Mouse (Mus musculus) neutrophil, adult 5-6 weeks (primary cell): ENCODE data around the gene Fto. TPM values are rescaled to one million over a fixed set of nuclear protein-coding genes. Genes with fewer than 3 reads are reported as not detected.

Experiments
- ATAC-seq: fragments of 151-379, 151-347 bp; 2 replicates; pipeline ENCODE4 v1.8.0; 2017; ENCODE audit warnings: mild to moderate bottlenecking, moderate TSS enrichment; ENCODE audit not compliant: insufficient number of reproducible peaks, poor library complexity, low FRiP score, severe bottlenecking; ENCODE audit errors: extremely low read depth
- total RNA-seq: library from RNA; stranded (forward); fragments of 200-1000 nt; gene quantifications from 2 replicates; pipeline ENCODE4 v1.2.3, GENCODE M21; 2017

Fto gene
- total RNA-seq, 1 experiment from 2014 or later, result 33.1 TPM

DNA sequence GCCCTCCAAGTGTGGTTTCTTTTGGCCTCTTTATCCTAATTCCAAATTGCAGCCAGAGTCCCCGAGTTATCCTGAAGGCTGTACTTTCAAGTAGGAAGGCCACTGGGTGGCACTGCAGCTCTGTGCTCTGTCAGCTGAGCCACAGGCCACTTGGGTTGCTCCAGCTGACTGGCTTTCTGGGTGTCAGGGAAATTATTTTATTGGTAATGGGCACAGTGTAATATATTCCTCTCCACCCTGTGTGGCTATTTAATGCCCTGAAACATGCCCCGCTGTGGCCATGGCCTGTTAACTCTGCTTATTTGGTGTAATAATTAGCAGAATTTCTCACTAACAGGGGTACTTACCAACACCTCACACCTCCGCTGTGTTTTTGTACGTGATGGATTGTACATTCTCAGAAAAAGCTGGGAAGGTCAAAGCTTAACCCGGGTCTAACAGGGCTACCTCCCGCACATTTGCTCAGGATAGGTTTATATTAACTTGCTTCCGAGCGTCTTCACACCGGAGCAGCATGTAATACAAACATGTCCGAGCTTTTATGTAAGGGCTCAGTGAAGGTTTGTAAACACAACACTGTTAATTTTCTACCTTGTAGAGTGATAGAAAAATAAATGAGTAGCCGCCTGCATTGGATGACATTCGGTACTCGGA is 65.6 kb downstream of the Fto start:
- ATAC-seq, result no peak

DNA sequence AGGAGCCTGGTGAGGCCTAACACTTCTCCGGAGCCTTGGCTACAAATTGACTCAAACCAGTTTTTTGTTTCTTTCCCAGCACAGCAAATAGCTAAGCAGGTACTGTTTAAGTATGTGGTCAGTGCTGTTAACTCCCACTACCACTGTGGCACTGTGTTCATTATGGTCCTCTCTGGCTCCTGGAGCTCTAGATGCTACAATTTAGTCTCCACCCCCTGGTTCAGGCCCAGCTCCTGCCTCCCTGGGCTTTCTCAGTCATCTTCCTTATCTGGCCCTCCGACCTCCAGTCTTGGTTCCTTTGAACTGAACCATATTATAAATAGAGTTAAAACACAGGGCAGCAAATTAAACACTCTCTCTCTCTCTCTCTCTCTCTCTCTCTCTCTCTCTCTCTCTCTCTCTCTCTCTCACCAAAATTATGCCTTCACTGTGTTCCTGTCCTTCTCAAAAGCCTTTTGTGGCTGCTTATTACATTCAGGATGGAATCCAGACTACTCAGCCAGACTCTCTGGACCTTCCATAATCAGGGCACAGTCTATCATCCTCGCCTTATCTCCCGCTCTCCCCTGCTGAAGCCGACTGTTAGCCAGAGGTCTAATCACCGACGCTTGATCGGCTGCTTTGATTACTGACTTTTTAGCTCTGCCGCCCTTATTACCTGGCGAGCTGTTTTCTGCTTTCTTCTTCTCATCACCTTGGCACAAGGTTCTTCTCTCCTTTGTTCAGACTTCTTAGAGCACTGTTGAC is 67.6 kb downstream of the Fto start:
- ATAC-seq, result no peak

DNA sequence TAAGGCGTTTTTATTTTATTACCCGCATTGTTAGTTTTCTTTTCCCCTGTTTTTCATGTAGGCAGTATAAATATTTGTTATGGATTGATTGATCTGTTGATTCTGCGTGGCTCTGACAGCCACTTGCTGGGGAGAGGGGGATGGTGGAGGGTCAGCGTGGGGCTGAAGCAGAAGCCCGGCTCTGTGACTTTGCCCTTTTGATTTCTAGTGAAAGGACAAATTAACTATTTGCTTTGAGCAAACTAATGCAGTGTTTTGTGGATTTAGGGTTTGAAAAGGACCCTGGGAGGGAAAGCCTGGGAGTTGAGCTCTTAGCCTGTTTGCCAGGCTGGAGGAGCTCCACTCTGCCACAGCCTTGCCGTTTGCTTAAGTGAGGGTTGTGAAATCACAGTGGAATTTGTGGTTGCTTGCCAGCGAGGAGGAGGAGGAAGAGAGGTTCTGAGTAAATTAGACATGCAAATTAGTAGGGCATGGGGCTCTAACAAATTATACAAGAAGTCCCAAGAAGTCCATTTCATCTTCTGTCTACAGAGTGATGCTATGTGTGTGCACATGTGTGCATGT is 68.3 kb downstream of the Fto start:
- no peak for ATAC-seq

DNA sequence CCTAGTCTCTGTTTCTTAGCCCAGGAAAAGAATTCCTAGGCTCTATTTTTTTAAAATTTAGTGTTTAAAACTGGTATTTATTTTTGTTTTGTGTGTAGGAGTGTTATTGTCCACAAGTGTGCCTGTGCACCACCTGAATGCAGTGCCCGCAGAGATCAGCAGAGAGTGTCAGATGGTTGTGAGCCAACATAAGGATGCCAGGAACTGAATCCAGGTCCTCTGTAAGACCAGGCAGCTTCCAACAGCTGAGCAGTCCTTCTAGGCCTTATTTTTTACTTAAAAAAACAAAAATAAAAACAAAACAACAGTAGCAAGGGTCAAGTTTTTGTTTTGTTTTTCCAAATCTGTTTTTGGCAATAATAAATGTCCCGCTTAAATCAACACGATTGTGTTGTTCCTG is 69.9 kb downstream of the Fto start:
- ATAC-seq, result no peak

DNA sequence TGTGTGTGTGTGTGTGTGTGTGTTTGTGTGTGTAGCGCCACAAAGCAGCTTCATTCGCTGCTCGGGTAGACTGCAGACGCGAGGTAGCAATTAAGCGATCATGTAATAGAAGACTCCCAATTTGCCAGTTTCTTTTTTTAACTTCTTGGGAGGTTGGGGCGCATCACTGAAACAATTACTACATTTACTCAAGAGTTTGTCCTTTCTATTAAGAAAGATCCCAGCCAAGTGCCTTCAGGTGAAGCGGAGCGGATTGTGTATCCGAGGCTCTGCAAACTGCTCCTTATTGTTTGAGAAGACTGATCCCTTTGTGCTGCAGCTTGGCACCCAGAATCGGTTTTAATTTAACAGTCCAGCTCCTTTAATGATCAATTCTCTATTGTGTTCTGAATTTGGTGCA is 70.5 kb downstream of the Fto start:
- ATAC-seq, result no peak

DNA sequence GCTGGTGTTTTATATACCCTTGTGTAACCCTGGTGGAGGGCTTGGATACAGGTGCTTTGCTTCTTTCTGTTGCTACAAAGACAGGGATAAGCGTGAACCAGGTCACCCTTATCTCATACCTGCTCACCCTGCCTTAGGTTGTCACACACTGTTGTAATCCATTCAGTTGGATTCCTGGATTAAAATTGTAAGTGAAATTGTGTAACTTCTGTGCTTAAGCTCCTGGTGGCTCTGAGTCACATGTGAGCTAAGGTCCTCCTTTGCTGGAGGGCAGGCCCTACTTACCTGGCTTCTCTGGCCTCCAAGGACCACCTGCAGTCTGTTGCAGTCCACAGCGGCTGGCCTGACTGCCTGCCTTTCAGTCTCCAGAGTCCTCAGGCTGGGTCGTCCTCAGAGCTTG is 71.1 kb downstream of the Fto start:
- no peak for ATAC-seq

DNA sequence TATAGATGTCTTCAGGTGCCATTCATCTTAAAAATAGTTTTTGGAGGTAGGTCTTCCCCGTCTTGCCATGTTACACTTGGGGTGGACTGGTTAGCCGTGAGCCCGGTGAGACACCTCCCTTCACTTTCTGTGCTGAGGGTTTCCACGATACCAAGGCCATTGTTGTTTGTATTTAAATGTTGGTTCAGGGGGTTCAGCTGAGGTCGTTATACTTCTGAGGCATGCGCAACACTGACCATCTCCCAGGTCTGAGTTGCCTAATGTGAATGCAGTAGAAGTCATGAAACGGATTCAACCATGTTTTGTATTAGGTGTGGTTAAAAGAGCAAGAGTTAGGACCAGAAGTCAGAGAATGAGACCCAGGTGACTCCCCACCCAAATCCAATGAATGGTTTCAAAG is 72.5 kb downstream of the Fto start:
- no peak for ATAC-seq

DNA sequence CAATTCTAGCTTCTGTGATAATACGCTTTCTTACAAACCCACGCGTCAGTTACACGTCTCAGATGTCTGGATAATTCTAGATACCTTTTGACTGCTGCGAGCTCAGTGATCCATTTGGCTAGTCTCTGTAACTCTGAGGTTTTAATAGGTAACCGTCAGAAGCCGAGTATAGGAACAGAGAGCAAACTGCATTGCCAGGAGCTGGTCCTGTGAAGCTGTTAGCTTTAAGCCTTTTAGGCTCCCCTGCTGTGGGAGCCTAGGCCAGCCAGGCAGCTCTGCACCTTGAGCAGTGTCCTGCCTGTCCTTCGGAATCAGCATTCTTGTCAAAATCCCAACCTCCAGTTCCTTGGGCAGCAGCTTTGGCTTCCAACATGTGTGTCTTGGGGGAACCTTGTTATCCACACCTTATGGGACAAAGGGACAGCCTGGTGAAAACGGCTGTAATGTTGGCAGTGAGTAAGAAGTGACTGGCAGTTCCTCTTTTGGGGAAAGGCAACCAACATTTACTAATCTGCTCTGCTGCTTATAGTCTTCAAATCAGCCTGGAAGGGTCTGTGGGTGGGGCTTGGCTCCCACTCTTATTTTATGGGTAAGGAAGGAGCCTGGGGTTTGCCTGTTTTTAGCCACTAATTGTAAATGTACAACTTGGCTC is 77.2 kb downstream of the Fto start:
- no peak for ATAC-seq

DNA sequence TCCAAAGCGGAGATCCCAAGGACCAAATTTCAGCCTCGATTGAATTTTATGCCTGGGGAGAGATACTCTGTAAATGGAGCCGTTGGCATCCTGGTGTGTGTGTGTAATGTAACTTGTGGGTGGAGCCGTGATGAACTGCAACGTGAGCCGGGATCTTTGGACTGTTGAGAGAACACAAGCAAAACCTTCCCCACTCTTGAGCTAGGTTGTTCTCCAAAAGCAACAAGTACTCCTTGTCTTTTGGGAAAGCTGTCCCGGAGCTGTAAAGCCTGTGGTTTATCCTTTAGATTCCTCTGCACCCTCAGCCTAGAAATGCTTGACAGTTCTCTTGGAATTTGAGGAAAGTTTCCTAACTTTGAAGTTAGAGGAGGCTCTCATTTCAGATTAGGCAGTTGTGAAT is 78.9 kb downstream of the Fto start:
- ATAC-seq, result no peak

DNA sequence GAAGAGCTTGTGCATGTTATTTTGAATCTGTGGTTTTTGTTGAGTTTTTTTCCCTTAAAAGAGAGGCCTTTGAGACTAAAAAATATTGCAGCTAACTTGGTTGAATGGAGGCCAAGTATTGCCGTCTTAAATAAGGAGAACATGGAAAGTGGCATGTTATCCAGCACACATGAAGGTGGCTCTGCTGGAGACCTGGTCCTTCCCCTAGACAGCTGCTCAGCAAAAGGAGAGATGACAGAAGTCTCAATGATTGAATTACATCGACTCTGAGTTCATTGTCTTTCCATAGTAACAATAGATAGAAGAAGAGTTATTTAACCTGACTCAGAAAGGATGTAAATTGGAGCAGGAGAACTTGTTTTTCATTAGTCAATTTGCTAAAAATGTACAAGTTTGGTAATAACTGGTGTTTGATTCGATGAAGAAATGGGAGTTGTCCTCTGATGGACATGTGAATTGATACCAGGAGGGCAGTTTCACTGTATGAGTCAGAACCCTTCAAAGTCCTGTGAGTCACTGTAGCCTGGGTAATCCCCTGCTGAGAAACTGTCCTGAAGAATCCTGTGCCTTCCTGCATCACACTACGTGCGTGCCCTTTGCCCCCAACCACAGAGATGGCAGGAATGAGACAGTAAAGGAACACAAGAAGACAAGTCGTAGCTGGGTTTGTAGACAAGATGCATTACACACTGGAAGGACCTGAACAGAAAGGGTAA is 82.2 kb downstream of the Fto start:
- ATAC-seq, result no peak

DNA sequence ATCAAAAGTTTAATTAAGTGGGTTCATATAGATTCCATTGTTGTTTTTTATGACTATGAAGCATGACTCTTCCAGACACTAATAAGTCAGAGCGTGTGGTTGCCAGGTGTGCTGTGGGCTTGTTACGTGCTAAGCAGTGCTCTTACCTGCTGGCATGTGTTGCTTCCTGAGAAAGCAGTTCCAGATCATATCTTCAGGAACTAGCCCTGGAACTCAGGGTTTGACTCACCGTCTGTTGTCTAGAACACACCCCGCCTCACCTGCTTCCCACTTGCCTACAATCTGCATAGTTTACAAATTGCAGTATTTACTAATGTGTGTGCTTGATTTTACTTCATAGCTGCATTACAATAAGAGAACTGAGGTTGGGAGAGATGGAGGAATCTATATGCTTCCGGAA is 84.7 kb downstream of the Fto start:
- no peak for ATAC-seq

DNA sequence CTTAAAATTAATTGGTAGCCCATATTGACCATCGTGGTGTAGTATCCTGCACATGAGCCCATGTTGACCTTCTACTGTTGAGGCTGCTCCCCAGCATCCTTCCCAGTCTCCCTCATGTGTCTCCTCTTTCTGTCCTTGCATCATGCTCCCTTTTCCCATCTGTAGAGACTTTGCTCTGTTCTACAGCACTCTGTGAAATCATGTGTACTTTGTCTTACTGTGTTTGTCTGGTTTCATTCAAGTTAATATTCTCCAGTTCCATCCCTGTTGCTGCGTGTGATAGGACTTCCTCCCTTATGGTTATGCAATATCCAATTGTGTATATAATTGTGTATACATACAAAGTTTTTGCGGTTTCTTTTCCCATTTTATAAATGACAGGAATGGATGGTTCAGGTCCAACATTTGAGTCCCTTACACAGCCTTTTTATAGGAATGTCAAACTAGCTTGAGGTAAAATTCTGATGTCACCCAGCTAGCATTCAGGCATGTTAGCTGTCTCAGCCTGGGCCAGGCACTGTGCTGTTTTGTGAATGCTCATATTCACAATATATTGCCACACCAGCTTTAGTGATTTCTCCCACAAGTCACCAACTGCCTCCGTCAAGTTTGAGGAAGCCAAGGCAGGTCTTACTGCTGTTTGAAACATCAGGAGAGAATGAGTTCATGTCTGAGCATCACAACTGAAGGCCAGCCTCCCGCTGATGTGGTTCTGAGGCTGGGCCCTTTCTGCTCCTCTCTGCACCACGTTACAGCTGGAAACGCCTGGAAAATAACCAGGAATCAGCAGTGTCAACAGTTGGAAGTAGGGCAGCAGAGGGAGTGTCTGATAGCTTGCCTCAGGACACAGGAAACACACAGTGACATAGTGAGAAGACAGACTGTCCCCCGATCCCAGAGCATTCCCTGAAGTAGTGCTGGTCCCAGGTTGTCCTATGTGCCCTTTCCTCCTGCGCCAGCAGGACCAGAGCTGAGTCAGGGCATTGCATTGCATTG is 90.0 kb downstream of the Fto start:
- no peak for ATAC-seq

DNA sequence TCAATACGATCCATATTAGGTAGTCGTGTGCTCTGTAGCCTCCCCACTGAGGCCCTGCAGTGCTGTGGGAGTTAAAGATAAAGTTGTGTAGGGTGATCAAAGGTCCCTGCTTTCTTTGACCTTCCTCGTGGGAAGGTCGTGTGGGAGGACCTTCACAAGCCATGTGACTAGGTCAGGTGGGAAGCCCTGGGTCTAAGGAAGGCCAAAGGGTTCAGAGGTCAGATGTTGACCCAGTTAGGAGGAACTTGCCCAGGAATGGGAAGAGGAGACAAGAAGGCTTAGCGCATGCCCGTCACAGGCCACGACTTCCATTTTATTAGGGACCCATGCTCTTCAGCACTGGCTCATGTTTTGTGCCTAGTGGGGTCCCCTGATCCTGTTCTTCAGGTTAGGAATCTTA is 91.0 kb downstream of the Fto start:
- no peak for ATAC-seq

DNA sequence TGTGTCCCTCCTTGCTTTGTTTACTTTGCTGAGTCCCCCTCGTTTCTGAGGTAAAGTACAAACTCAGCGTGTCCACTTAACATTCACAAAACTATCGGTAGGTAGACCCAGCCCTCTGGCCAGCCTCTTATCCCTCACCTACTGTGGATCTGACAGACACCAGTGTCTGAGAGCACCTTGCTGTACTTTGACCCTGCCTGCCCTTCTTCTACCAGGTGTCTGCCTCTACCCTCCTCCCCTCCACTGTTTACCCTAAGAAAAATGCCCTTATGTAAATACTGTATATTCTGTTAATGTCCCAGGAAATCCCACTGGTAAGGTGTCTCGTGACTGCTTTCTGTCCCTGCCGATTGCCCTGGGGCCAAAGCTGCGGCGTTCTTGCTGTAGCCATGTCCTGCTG is 91.8 kb downstream of the Fto start:
- ATAC-seq, result no peak

DNA sequence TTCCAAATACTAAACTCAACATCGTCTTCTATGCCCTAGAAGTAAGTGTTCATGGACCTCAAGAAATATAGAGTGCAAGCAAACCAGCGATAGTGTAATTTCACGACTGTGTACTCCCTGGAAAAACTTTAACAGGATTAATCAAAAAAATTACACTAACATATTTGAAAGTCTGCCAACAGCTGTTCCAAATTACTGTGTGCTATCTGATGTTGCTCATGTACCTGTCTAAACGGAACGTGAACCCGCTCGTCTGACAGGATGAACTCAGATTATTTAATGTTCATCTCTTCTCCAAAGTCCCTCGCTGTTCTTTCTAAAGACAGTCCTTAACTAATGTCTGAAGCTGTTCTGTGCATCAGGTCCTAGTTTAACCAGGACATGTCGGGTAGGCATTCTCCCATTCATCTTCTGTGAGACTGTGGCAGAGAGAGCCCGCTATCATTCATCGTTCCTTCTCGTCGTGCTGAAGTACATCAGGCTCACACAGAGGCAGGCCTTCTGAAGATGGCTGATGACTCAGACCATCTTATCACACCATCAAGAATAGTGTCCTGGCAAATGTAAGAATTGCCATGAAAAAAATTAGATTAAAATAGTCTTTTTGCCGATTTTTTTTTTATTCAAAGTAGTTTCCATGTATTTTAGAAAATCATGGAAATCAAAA is 93.4 kb downstream of the Fto start:
- no peak for ATAC-seq

DNA sequence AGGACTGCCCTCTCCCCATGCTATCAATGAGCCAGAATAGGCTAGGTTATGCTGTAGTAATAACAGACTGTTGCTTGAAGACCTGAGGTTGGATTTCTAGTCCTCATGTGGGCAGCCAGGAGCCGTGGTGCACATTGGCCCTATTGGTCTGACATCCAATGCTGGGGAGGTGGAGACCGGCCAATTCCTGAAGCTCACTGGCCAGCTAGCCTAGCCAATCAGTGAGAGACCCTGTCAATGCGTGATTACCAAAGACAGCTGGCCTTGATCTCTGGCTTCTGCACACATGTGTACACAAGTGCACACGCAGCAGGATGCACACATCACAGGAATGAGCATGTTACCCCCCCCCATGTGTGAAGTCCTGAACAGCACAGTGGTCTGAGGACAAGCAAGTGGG is 94.6 kb downstream of the Fto start:
- ATAC-seq, result no peak

DNA sequence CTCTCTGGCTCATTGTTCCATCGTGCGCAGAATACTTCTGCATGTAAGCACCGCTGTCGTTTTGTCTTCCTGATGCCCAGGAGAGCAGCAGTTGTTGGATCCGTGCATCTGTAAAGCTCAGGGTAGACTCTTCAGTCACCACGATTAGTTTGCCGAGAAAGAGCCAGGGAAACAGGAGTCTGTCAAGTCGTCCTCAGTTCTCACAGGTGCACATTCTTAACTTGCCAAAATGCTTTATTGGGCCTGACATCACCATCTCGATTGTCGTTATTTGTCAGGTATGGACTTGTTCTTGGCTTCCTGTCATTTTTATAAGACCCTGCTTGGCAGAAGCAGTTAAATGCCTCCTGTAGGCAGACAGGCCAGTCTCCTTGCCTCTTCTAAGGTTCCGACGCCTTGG is 96.7 kb downstream of the Fto start:
- ATAC-seq, result no peak

DNA sequence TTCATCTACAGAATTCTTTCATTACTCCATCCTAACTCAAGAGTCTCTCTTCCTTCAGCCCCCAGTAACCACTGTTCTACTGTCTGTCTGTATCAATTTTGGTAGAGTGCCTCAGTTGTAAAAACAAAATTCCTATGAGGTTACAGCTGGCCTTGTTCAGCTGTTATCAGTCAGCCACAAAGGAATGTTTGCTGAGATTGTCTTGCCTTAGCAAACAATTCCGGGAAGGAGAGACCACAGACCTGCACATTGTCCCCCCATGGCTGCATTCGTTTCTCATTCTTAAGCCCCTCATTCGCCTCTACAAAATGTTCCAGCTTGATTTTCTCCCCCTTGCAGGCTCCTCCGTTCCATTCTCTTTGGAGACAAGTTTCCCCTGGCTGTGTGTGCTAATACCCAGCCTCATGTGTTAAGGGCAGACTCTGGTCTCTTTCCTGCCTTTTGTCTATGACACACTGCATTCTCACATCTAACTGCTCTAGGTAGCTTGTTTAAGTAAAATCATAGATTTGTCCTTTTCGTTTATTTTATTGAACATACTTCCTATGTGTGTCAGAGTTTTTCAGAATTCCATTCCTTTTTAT is 111.3 kb downstream of the Fto start:
- no peak for ATAC-seq
